Mouse (Mus musculus) embryo, embryonic 11.5 days (tissue): Measurements from ENCODE around the gene Ptgis.

Experiments
- DNase-seq: peaks from one replicate; pipeline ENCODE4 v3.0.0-alpha.2; 2012; ENCODE audit warnings: low read depth, low spot score

Ptgis gene

GRCm38 (mm10) chr2:167155541-167155973 lies 84.8 kb downstream of the Ptgis start:
- no peak for DNase-seq

GRCm38 (mm10) chr2:167150880-167151279 lies 89.5 kb downstream of the Ptgis start:
- DNase-seq: no peak

GRCm38 (mm10) chr2:167150135-167150534 lies 90.3 kb downstream of the Ptgis start:
- DNase-seq: no peak

GRCm38 (mm10) chr2:167149035-167149434 lies 91.4 kb downstream of the Ptgis start:
- no peak for DNase-seq

GRCm38 (mm10) chr2:167147708-167148107 lies 92.7 kb downstream of the Ptgis start:
- no peak for DNase-seq

GRCm38 (mm10) chr2:167145904-167146303 lies 94.5 kb downstream of the Ptgis start:
- DNase-seq: no peak

- no peak for DNase-seq
Observed at GRCm38 (mm10) chr2:167144439-167145307, 95.7 kb downstream of the Ptgis start.

GRCm38 (mm10) chr2:167143914-167144313 lies 96.5 kb downstream of the Ptgis start:
- no peak for DNase-seq

- no peak for DNase-seq
Observed at GRCm38 (mm10) chr2:167142282-167142681, 98.1 kb downstream of the Ptgis start.

GRCm38 (mm10) chr2:167141810-167142209 lies 98.6 kb downstream of the Ptgis start:
- DNase-seq: no peak
